Mouse (Mus musculus): ENCODE measurements around the gene Pirb. TPM values are rescaled to one million over a fixed set of nuclear protein-coding genes. Genes with fewer than 3 reads are reported as not detected.

The Pirb gene
- total RNA-seq, 2 experiments from 2014 or later = 0.67 to 1.0 TPM

DNA sequence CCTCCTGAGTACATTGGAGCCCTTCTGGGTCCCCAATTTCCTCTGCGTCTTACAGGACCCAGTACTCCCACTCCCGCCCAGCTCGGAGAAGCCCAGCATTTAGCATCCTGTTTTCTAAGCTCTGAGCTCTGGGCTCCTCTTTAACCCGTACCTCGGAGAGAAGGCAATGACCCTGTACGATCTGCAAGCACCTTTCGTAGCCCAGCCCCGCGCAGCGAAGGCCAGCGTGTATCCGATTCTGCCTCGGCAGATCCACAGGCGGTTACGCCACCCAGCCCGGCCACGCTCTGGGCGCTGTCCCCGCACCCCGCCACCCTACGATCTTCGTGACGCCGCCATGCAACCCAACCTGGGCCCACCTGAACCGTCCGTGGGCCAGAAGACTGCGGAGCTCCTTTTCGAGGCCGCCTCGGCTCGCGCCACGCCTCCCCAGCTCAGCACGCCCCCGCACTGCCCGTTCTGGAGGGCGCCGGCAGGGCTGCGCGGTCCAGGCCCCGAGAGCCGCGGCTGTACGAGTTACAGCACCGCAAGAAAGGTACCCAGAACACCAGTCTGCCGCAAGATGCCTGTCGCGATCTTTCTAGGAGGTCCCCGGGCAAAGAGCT, 27.7 kb downstream of the Pirb start, which contains the start of gene Tsen34:
TSS of gene Tsen34 (plus strand) at position 482 of the 605 bp plus-strand sequence.
- no peak for DNase-seq

DNA sequence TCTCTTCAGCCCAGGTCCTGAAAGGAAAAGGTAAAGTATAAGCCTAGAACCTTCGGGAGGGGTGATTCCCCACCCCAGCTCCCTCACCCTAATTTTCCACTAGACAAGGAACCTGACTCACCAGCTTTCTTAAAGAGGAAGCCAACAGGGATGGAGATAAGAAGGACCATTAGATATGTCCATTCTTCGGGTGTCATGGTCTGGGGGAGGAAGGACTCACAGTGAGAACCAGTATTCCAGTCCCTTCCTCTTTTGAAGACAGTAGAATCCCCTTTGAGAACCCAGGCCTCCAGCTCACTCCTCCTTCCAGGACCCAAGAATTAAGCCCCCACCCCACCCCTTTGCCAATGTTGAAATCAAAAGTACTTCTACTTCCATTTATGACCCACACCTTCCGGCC, 28.3 kb downstream of the Pirb start:
- no peak for DNase-seq

DNA sequence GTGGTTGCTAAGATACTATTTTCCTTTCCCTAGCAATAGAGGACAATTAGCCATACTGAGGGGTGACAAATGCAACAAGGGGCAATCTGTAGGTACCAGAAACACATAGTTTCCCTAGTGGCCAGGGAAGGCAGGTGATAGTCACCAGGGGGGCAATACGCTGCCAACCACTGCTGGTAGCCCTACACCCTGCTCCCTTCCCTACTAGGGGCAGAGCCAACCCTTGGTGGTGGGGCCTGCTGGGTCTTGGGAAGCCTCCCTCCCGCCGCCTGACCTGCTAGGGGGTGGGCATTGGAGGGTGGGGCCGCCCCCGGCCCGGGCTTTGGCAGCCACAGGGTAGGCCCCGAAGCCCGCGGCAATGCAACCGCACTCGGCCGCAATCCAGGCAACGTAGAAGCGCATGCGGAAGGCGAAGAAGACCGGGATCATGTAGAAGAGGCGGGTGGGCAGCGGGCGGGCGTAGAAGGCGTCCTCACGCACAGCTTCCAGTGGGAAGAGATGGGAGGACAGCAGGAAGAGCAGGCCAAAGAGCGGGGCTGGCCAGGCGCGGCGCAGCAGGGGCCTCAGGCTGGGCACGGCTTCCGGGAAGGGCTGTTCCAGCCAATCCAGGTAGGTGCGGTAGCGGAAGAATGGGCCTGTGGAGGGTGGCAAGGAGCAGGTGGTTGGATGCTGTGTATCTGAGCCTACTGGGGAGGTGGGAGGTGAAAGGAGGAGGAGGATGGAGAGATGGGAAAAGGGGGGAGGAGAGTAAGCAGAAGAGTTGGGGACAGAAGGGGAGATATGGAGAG, 34.6 kb downstream of the Pirb start:
- no peak for DNase-seq

DNA sequence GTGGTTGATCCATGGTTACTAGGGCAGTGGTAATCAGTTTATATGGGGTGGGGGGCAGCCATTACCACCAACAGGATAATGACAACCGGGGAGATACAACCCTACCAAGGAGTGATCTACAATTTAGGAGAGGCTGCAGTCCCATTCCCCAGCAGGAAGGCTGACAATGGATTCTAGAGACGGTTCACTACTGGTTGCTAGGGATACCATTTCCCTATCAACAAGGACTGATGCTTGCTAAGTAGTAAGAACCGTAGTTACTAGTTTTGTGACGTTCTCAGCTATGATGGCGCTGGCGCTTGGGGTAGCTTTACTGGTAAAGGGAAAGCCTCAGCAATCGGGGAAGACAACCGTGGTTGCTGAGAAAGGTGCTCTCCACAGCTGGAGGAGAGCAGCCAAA, 35.5 kb downstream of the Pirb start:
- no peak for DNase-seq

DNA sequence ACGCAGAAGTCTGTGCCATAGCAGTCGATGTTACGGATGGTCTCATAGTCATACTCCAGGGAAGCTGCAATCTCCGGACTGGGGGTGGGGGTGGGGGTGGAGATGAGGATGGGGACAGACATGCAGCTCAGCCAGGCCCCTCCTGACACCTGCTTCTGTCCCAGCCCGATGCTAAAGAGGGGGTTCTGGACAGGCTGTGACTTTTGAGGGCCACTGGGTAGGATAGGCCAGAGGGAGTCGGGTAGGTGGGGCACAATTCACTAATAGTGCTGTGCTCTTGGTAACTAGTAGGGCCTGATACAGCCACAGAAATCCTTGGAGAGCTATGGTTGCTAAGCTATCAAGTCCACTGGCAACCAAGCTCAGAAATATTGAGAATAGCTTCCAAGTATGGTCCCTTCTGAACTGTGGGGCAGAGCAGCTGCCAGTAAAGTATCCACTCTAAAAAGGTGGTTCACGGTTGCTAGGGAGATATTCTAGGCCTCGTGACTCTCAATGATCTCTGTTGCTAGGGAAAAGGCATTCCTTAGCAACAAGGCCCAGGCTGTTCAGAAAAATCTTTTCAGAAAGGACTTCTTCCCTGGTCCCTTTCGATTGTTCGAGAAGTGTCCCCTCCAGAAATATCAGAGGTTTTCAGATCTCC, 36.2 kb downstream of the Pirb start:
- no peak for DNase-seq

DNA sequence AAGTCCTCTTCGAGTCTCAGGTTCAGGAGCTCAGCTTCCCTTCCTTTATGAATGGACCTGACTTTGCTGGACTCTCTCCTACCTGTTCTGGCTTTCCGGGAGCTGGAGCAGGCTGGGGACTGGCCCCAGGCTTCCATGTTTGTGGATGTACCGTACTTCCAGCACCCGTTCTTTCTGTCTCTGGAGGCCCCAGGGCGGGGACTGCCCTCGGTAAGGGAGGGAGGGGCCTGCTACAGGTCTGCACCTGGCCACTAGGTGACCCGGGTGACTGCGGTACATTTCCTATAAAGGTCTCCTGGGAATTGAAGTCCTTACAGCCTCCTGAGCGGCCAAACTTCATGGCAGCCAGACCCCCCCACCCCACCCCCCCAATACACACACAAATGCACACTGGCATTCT, 42.8 kb downstream of the Pirb start, which contains the start of gene Tmc4:
TSS of gene Tmc4 (minus strand) at position 212 of the 400 bp plus-strand sequence.
- DNase-seq = no peak

DNA sequence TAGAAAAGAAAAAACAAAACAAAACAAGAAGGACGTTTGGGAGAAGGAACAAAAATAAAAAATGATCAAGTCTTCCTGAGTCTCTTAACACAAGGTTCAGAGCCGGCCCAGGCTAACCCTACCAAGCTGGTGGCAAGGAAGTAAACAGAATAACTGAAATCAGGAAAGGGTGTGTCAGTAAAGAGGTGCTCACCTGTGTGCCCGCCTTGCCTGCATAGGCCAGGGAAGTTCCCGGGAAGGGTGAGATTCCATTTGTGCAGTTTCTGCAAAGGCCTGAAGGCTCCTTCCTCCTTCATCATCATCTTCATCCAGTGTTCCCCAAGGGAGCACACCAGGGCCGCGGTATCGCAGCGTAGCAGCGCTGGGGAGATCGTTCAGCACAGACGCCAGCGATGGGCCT, 43.8 kb downstream of the Pirb start:
- DNase-seq = no peak

DNA sequence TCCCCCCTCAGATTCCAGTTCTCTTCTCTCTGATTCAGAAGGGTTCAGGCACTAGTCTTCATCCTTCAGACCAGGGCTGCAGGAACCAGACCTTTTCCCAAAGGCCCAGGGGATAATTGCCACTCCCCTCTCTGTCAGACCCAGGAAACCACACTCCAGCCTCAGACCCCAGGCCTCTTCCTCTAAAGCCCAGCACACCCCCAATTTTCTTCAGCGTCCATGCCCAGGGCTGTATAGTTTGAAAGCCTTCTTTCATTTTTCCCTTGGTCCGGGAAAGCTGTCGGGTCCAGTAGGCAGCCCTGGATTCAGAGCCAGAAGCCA, 45.0 kb downstream of the Pirb start:
- no peak for DNase-seq

DNA sequence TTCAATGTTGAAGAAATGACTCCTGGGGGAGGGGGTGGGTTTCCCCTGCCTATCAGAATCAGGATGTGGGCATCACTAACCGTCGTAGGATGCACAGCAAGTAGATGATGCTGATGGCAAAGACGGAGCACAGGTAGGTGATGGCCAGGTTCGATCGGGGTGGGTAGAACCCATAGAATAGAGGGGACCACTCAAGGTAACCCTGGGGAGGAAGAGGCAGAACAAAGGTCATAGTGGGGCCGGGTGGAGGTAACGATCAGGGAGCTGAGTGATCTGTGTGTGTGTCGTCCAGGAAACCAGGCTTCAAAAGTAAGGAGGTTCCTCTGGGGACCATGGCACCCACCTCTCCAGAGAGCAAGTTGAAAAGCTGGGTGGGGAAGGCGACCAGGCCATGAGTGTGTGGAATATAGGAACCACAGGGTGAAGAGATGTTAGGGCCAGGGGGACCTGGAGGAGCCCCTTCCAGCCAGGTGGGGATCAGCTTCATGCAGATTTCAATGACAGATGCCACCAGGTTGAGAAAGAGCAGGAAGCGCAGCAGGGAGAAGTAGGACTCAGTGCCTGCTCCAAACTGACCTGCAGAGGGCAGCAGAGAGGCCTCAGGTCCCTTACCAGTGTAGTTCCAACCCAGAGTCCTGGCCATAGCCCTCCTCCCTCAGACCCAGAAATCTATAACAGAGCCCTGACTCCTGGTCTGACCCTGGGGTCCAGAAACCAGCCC, 45.5 kb downstream of the Pirb start:
- DNase-seq = peak; percentile 60

DNA sequence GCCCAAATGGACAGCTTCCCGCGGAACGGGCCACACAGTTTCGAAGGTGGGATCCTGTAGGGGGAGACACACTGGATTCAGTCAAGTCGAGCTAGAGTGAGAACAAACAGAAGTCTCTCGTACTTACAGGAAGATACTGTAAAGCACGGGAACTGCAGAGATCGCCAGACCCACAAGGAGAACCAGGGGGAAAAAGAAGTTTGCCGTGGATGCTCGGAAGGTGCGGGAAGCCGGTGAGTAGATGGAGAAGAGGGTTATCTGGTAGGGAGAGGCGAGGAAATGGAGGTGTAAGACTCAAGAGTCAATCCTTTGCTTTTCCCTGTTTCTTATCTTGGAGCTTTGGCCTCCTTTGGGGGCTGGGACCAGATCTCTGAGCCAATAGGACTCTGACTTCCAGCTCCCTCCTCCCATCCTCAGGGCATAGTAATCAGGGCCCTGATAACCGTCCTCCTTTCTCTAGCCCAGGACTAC, 53.2 kb downstream of the Pirb start:
- DNase-seq = no peak

DNA sequence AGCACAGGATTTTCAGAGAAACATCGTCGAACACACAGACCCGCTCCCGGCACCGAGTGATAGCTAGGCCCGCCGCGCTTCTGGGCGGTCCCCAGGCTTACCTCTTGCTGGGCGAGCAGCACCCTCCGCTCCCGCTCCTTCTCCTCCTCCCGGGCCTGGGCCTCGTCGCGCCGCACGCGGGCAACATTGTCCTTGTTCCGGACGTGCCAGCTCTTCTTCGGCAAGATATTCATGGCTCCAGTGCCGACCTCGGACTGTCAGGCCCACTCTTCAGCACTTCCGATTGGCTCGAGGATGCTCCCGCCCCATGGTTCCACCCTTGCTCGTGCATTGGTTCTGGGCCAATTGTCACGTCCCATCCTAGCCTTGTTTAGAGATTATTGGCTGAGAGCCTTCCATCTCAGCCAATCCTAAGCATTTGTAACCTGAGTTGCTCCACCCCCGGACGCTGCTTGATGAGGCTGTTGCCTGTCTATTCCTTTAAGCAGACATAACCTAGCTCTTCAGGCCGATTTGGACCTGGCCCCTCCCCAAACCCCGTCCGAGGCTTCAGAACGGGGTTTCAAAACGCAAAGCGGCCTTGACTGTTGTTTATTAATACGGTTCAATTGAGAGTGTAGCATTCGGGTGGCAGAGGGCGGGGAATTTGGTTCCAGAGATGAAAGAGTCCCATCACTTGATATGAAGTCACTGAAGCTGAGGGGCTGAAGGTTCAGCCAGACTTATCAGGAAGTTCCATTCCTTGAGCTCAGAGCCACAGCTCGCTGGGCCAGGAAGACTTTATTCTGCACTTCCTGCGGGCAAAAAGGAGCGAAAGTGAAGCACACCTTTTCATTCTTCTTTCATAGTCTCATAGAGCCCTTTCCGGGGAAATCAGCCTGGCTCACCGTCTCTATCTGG, 54.7 kb downstream of the Pirb start, which contains the start of gene Leng1:
TSS of gene Leng1 (minus strand) at position 626 of the 900 bp plus-strand sequence.
- peak; percentile 97 for DNase-seq

DNA sequence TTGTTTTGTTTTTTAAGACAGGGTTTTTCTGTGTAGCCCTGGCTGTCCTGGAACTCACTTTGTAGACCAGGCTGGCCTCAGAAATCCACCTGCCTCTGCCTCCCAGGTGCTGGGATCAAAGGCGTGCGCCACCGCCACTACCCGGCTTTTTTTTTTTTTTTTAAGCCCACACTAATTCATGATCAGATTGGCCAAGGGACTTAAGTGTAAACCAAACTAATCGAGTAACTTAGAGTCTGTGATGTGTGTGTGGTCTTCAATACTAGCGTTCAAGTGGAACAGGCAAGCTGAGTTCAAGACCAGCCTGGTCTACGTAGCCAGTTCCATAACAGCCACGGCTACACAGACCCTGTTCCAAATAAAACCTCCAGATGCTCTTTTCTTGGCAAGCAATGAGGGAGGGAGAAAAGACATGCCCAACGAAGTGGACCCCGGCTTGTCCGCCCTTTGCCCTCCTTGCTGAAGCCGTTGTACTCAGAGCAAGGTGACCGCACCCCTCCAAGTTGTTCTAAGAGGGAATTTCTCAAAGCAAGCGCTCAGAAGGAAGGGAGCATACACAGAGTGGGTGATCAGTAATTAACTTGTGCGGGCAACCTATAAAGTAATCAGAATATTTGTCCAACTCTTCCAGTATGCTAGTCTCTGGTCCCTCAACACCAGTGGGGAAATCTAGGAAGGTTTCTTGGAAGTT, 55.5 kb downstream of the Pirb start:
- DNase-seq = no peak

Other genes with a start within 250 kb of the Pirb start
- gene Tarm1, start 217.8 kb downstream of the Pirb start, total RNA-seq (2021) = not detected
- under 1 TPM; 0.15 to 0.56 TPM for gene Oscar, start 104.2 kb downstream of the Pirb start, total RNA-seq (2021)
- 100 to 1,000 TPM; 951 to 953 TPM for gene Ndufa3, start 103.0 kb downstream of the Pirb start, total RNA-seq (2021)
- gene Tfpt, start 90.5 kb downstream of the Pirb start, total RNA-seq (2021) = 10 to 100 TPM; 12.8 to 13.6 TPM
- gene Prpf31, start 90.4 kb downstream of the Pirb start, total RNA-seq (2021) = 10 to 100 TPM; 21.3 to 21.8 TPM
- gene Cnot3, start 75.1 kb downstream of the Pirb start, total RNA-seq (2021) = 10 to 100 TPM; 17.1 to 17.4 TPM
- gene Leng1, start 54.6 kb downstream of the Pirb start, total RNA-seq (2021) = 1 to 10 TPM; 4.2 to 4.3 TPM
- gene Tmc4, start 42.8 kb downstream of the Pirb start, total RNA-seq (2021) = under 1 TPM; 0.70 to 0.87 TPM
- gene Tsen34, start 27.5 kb downstream of the Pirb start, total RNA-seq (2021) = 10 to 100 TPM; 28.2 to 28.4 TPM
- 10 to 100 TPM in 1 of 2 experiments, 1 to 10 TPM in 1; 8.1 to 11.2 TPM for gene Mboat7, start 26.9 kb downstream of the Pirb start, total RNA-seq (2021)
- gene Rps9, start 16.4 kb downstream of the Pirb start, total RNA-seq (2021) = 100 to 1,000 TPM; 374 to 415 TPM
- under 1 TPM in 1 of 2 experiments, not detected in 1; 0.18 TPM for gene Gm15448, start 105.3 kb upstream of the Pirb start, total RNA-seq (2021)
- gene Pira2, start 124.7 kb upstream of the Pirb start, total RNA-seq (2021) = under 1 TPM in 1 of 2 experiments, not detected in 1; 0.13 TPM
- not detected for gene Gm14548, start 177.7 kb upstream of the Pirb start, total RNA-seq (2021)
- under 1 TPM in 1 of 2 experiments, not detected in 1; 0.24 TPM for gene Lilra6, start 195.1 kb upstream of the Pirb start, total RNA-seq (2021)

Data from gastrocnemius, postnatal 25 days (tissue).